Mouse (Mus musculus) heart, postnatal 4 days (tissue): ENCODE results near the gene Rptor. TPM values are rescaled to one million over a fixed set of nuclear protein-coding genes. Genes with fewer than 3 reads are reported as not detected.

Source experiments
- DNase-seq: peaks from one replicate; pipeline ENCODE4 v3.0.0; 2021
- total RNA-seq, 2 experiments: library from RNA; stranded (reverse); gene quantifications; 2 replicates each; pipeline ENCODE4 v1.2.3; 2021

The Rptor gene
- total RNA-seq, 2 experiments from 2014 or later: 44.2 to 45.6 TPM

DNA sequence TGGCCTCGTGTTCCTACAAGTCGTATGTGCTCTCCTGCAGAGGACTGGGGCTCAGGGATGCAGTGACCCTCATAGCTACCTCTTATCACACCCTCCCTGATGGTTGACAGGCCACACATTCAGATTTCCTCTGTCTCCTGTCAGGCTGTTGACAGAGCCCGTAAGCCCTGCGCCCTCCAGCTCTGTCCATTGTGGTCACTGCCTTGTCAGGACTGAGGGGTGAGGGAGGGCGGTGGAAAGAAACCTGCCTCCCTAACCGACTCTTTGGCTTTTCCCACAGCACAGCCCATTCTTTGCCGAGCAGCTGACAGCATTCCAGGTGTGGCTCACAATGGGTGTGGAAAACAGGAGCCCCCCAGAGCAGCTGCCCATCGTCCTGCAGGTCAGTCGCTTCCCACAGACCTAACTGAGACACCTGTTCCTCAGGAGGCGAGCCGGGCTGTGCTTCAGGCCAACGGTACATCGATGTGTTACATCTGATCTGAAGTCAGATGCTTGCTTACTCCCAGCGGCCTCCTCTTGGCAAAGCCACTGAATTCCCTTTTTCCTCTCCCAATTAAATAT, 214.2 kb downstream of the Rptor start:
- no peak for DNase-seq

DNA sequence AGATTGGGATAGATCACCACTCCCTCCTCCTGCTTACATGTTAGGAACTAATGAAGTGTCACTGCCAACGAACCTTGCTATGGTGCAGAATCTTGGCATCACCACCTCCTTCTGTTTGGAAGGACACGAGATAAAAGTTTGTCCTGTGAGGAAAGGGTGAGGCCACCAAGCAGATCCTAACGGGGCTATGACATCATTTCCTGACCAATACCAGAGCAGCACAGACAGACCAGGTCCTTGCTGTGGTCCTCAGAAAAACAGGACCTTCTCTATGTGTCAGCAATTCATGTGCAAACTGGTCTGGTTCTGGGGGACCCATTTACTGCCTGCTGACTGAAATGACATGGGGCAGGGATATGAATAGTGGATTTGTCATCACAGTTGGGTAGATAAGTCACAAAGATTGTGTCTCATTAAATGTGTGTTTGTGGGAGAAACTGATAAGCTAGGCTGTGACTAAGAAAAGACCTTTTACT, 214.7 kb downstream of the Rptor start:
- no peak for DNase-seq

DNA sequence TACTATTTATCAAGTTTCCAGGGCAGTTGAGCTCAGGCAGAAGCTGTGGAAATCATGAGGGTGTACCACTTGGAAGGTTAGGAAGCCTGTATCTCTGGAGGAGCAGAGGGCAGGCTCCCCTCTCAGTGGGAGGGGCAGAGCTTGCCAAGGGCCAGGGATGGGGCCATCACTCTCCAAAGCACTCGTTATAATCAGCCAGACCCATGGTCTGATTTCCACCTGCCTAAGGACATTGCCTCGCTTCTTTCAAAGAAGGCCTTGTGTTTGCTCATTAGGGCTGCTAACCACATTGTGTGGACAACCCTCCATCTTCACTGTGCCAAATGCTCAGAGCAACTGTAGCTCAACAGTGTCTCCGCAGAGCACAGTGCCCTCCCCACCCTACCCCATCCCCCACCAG, 215.2 kb downstream of the Rptor start:
- DNase-seq: no peak

DNA sequence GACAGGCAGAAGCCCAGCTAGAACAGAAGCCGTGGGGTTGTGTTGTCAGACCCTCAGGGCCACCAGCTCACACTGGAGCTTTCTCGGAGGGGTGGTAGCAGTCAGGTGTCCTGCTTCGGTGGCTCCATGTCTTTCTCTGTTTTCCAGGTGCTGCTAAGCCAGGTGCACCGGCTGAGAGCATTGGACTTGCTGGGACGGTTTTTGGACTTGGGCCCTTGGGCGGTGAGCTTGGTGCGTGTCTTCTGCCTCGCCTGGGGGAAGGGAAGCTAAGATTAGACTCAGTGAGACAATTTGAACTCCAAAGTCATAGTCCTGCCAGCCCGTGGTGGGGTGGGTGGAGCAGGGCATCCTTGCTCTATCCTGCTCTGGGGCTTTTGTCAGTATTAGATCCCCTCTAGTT, 218.8 kb downstream of the Rptor start:
- DNase-seq: no peak

DNA sequence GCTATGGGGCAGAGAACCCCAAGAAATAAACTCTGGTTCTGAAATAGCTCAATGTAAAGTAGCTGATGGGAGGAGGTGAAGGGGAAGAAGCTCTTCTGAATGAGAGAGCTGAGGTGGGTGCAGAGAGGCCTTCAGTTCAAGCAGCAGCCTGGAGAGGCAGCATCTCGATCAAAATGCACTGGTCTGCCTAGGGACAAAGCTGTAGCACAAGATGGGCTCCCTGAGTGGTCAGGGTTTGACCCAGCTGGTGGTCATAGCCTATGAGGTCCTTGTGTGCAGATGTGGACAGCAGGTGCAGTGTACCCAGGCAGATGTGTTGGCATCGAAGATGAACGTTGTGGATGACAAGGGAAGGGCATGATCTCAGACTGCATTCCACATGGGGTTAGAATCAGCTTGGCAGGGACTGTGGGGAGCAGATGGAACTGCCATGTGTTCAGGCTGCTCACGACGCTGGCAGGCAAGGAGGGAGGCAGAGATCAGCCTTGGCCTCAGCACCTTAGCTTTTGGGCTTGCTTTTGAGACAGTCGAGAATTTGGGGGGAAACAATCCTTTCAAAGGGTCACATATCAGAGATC, 221.5 kb downstream of the Rptor start:
- no peak for DNase-seq

GRCm38 (mm10) chr11:119825783-119826182, 223.1 kb downstream of the Rptor start:
- peak; percentile 26 for DNase-seq

GRCm38 (mm10) chr11:119826239-119826638, 223.5 kb downstream of the Rptor start:
- no peak for DNase-seq

DNA sequence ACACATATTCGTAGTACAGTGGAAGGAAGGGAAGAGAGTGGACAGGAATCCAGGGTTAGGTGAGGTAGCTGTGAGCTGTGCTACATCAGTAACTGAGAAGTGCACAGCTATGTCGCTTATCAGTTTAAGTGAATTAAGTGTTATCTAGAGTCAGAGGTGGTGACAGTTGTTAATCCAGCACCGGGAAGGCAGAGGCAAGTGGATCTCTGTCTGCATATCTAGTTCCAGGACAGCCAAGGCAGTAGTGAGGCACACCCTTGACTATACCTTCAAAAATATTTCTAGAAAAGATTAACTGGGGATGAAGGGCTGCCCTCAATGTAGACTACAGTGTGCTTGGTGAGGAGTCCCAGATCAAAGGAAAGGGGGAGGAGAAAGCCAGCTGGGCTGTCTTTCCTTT, 226.4 kb downstream of the Rptor start:
- DNase-seq: no peak

- no peak for DNase-seq
Observed at GRCm38 (mm10) chr11:119831682-119832081, 229.0 kb downstream of the Rptor start.

DNA sequence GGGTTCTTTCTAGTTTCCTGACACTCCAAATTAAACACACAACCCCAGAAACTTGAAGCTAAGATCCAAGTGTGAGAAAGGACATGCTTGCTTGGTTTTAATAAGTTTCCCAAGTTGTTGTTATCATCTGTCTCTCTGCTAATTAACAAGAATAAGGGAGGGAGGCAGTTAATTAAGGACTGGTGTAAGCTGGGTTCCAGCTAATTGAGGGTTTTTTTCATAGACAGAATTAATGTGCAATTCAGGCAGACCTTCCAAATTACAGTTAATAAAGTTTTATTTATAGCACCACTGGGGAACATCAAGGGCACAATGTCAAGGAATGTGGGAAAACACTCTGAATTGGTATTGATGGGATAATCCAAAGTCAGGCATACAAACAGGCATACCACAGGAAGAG, 230.6 kb downstream of the Rptor start:
- DNase-seq: no peak

GRCm38 (mm10) chr11:119833877-119834804, 231.4 kb downstream of the Rptor start:
- no peak for DNase-seq

DNA sequence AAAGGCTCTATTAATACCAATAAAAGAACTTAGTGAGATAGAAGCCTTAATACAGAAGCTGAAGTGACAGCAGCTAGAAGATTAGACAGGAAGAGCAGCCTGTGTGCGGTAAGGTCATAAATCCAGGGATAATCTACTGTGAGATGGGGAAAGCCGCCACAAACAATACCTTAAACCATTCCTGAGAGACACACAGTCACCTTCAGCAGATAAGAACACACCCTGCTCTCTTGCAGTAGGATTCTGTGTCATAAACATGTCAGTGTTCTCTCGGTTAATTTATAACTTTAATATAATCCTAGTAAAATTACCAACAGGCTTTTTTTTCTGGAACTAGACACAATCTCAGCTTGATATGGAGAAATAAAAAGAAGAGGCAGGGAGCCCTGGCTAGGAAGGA, 233.6 kb downstream of the Rptor start:
- no peak for DNase-seq

GRCm38 (mm10) chr11:119837786-119838185, 235.1 kb downstream of the Rptor start:
- DNase-seq: no peak

DNA sequence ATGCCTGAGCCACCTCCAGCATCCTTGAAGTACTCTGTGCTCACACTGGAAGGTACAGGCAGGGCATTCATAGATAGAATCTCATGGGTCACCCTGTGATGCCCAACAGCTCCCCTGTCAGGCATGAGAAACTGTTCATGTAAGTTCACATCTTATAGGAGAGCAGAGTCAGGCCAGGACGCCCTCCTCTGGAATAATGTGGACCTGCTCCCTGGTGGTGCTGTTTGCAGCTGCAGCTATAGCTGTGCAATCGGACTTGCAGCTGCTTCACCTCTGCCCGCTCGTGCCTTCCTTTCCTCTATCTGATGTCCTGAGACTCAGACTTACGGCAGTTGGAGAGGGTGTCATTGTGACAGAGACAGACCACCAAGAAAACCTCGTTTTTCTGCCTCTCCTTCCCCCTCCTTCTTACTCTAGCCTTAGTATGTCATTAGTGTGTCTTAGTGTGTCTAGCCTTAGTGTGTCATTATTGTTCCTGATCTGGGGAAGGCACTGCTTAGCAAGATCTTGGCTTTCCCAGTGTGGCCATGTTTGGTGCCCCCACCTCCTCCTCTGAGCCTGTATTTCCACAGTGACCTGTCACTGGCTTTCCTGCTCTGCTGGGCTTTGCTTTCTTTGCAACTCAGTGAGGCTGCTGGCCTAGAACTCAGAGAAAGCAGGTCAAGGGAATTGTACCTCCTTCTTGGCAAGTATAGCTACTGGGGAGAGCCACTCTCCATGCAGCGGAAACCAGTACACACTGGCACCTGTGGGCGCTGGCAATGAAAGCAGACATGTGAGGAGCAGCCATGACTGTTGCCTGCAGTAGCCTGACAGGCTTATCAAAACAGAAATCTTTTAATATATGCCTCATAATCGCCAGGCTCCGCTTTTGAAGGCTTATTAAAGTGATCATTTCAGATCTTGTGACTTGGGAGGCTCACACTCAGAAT, 237.0 kb downstream of the Rptor start:
- DNase-seq: no peak

- no peak for DNase-seq
Observed at GRCm38 (mm10) chr11:119846608-119847007, 243.9 kb downstream of the Rptor start.

- no peak for DNase-seq
Observed at GRCm38 (mm10) chr11:119847076-119847475, 244.4 kb downstream of the Rptor start.

DNA sequence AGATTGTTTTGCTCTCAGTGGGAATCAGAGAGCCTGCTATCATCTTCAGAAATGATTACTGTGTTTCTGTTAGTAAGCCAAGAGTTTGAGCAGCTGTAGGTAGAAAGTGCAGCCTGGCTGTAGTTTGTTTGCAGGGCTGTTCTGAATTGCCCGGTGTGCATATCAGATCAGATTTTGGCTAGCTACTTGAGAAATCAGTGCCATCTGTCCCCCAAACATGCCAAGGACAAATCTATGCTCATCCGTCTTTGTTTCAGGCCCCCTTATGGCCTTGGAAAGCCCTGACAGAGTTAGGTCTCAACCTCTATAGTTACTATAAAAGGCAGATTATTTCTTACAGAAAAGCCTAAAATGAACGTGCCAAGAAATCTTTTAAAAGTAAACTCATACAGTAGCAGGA, 244.9 kb downstream of the Rptor start:
- no peak for DNase-seq

- no peak for DNase-seq
Observed at GRCm38 (mm10) chr11:119848189-119848588, 245.5 kb downstream of the Rptor start.

- DNase-seq: no peak
Observed at GRCm38 (mm10) chr11:119855999-119856398, 253.3 kb downstream of the Rptor start.

GRCm38 (mm10) chr11:119862523-119863299, 260.0 kb downstream of the Rptor start:
- no peak for DNase-seq

DNA sequence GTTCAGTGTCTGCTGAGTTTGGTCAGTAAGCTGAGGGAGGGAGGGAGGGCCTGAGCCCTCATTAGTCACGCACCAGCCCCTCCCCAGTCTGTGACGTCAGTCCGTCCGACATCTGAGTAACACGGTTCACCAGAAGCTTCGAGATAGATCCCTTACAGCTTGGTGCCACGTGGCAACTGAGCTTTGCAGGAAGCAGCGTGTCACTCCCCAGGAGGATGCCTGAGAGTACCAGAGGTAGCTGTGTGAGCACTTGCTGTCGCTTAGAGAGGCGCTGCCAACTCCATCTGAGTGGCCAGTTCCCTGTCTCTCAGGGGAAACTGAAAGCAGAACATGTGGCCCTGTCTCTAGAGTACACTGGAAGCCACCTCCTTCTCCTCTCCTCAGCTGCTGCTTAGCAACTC, 260.7 kb downstream of the Rptor start:
- peak; percentile 24 for DNase-seq

GRCm38 (mm10) chr11:119866837-119867236, 264.1 kb downstream of the Rptor start:
- no peak for DNase-seq
